Mouse (Mus musculus) limb, embryonic 11.5 days (tissue): Measurements from ENCODE around the gene Mfap2. TPM values are rescaled to one million over a fixed set of nuclear protein-coding genes. Genes with fewer than 3 reads are reported as not detected.

Experiments
- ATAC-seq: fragments of 200-750 bp; cut with Nextera tagmentation; 2 replicates; pipeline ENCODE4 v1.8.0; 2017; ENCODE audit warnings: low read depth; ENCODE audit not compliant: insufficient number of reproducible peaks, low FRiP score, low TSS enrichment
- DNase-seq: peaks from one replicate; pipeline ENCODE4 v3.0.0-alpha.2; 2015; ENCODE audit warnings: low spot score
- H3K27ac ChIP-seq: fragments of 300-500 bp; sonication (generic); replicated peaks from 2 replicates; pipeline ENCODE4 v1.5.1; 2014; ENCODE audit warnings: low read depth, mild to moderate bottlenecking, low read length
- H3K27me3 ChIP-seq: fragments of 300-500 bp; sonication (generic); 2 replicates; pipeline ENCODE4 v1.6.1; 2014; ENCODE audit warnings: mild to moderate bottlenecking, low read length, mixed read lengths; ENCODE audit not compliant: control insufficient read depth, insufficient read depth
- H3K36me3 ChIP-seq: fragments of 300-500 bp; sonication (generic); 2 replicates; pipeline ENCODE4 v1.6.1; 2014; ENCODE audit warnings: mild to moderate bottlenecking, low read length, moderate library complexity, mixed read lengths; ENCODE audit not compliant: control insufficient read depth, insufficient read depth
- H3K4me1 ChIP-seq: fragments of 300-500 bp; sonication (generic); 2 replicates; pipeline ENCODE4 v1.6.1; 2014; ENCODE audit warnings: low read length, mixed read lengths; ENCODE audit not compliant: control insufficient read depth, insufficient read depth
- H3K4me2 ChIP-seq: fragments of 300-500 bp; sonication (generic); 2 replicates; pipeline ENCODE4 v1.6.1; 2014; ENCODE audit warnings: low read depth, mild to moderate bottlenecking, moderate library complexity; ENCODE audit not compliant: severe bottlenecking
- H3K4me3 ChIP-seq: fragments of 300-500 bp; sonication (generic); 2 replicates; pipeline ENCODE4 v1.5.1; 2014; ENCODE audit warnings: low read depth, low read length
- H3K9ac ChIP-seq: fragments of 300-500 bp; sonication (generic); 2 replicates; pipeline ENCODE4 v1.6.1; 2014; ENCODE audit warnings: mild to moderate bottlenecking, low read length
- H3K9me3 ChIP-seq: fragments of 300-500 bp; sonication (generic); 2 replicates; pipeline ENCODE4 v1.6.1; 2016; ENCODE audit warnings: low read length; ENCODE audit not compliant: control insufficient read depth
- WGBS: fragments of 180-500 bp; shearing (Covaris S2); extraction: QIAGEN DNeasy Blood & Tissue Kit; methylation state at CpG from one replicate; pipeline ENCODE4 v1.1.7; 2014; 5-methylcytosine and 5-hydroxymethylcytosine counted together
- polyA plus RNA-seq: library from polyadenylated mRNA; unstranded; fragments of >200 nt; fragmentation: Nextera tagmentation; extraction: Ambion mirVana; gene quantifications from 2 replicates; pipeline ENCODE4 v1.2.1, GENCODE M21; 2014

Gene Mfap2
- polyA plus RNA-seq, 1 experiment from 2014 or later = 517 TPM

DNA sequence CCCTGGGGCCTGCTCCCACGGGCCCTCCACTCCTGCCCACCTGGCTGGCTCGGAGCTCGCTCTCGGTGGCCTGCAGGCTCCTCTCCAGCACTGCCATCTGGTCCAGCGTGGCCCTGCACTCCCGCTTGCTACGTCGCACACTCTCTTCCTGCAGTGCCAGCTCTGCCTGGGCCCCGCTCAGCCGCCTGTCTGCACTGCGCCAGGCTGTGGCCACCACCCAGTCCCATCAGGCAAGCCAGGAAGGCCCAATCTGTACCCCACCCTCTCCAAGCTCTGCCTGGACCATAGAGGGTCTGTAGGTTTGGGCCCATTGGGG is 11.4 kb downstream of the Mfap2 start:
- H3K36me3 ChIP-seq = no peaks in the 10 kb centered on the region; the same call in 1 of the 2 replicates
- H3K9ac ChIP-seq = peak overlapping the region; percentile 55
- H3K4me1 ChIP-seq = peaks cover 21% of the 10 kb centered on the region
- H3K27me3 ChIP-seq = no peaks in the 10 kb centered on the region
- no peak overlapping the region for H3K4me3 ChIP-seq
- H3K9me3 ChIP-seq = no peaks in the 10 kb centered on the region
- DNase-seq = peak; percentile 46
- H3K4me2 ChIP-seq = no peak overlapping the region
- H3K27ac ChIP-seq = peak overlapping the region; percentile 89
- WGBS = 72% methylated on average over 11 of the region's 11 CpGs
- no peak for ATAC-seq

DNA sequence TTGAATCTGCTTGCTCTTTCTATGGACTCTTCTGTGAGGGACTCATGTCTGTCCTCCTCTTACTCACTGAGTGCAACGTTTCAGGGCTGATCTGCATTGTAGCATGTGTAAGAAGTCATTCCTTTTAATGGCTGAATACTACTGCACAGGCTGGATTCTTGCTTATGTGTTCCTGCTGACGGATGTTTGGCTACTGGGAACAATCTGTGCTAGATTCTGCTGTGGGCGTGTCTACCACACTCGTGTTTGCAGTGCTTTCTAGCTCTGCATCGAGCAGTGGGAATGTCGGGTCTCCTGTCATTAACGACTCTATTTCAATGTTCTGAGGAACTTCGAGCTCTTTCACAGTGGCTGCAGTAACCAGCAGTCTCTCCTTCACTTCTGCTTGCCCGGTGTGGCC is 13.8 kb downstream of the Mfap2 start:
- H3K4me2 ChIP-seq = no peak overlapping the region
- ATAC-seq (no peak), DNase-seq (no peak)
- WGBS = 81% methylated on average over 9 of the region's 9 CpGs
- H3K36me3 ChIP-seq = no peaks in the 10 kb centered on the region; the same call in 1 of the 2 replicates
- H3K9ac ChIP-seq = no peak overlapping the region
- no peaks in the 10 kb centered on the region for H3K9me3 ChIP-seq
- peaks cover 21% of the 10 kb centered on the region for H3K4me1 ChIP-seq
- H3K27ac ChIP-seq = no peak overlapping the region
- no peaks in the 10 kb centered on the region for H3K27me3 ChIP-seq
- no peak overlapping the region for H3K4me3 ChIP-seq

DNA sequence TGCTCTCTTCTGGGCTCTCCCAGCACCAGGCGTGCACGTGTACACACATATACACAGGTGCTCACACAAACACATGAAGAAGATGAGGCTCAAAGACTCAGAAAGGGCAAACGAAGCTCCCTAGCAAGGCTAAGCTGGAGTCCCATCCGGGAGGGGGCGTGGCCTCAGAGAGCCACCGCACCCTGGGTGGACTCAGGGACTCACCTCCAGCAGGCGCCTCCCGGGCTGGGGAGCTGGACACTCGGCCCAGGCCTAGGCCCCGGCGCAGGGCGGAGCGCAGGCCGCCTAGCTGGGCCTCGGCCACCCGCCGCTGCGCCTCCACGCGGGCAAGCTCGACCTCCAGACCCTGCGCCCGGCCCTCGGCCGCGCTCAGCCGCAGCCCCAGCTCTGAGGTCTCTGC is 14.8 kb downstream of the Mfap2 start:
- H3K4me1 ChIP-seq = peaks cover 20% of the 10 kb centered on the region
- no peaks in the 10 kb centered on the region; the same call in 1 of the 2 replicates for H3K36me3 ChIP-seq
- H3K27ac ChIP-seq = no peak overlapping the region

DNA sequence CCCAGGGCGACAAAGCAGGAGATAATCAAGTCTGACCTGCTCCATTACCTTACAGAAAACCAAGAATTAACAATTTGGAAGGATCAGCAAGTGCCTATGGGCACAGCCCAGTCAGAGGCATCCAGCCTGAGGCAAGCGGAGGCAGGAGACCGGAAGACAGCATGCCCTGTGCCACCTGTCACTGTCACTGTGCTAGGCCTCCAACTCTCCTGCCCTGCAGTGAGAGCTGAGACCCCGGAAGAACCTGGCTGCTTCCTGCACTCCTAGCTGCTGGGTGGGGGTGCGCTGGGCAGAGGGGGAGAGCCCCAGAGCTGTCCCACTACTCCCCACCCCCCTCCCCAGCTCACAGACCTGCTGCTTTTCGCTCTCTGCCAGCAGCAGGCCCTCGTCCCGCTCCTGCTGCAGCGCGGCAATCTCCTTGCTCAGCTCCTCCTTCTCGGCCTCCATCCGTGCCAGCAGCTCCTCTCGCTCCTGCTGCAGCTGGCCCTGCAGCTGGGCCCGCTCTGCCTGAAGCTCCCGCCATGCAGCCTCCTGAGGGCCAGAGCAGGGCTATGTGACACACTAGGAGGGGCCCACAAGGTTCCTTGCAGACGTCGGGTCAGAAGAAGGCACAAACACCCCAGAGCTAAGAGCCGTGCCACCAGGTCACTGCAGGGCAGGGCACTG is 20.5 kb downstream of the Mfap2 start:
- H3K27ac ChIP-seq = no peak overlapping the region
- 90% methylated on average over 18 of the region's 18 CpGs for WGBS
- no peaks in the 10 kb centered on the region for H3K4me1 ChIP-seq
- DNase-seq (no peak), ATAC-seq (no peak)
- no peak overlapping the region for H3K4me3 ChIP-seq
- H3K4me2 ChIP-seq = no peak overlapping the region
- H3K36me3 ChIP-seq = peaks cover 4% of the 10 kb centered on the region; the same call in 1 of the 2 replicates
- 0 out of 2 replicates have a peak overlapping the region, but pooled peaks have one; percentile 13 for H3K9ac ChIP-seq
- no peaks in the 10 kb centered on the region for H3K9me3 ChIP-seq
- H3K27me3 ChIP-seq = no peaks in the 10 kb centered on the region

More for the DNA sequence above, 14.8 kb downstream of the Mfap2 start:
- WGBS = 71% methylated on average over 27 of the region's 27 CpGs
- ATAC-seq (no peak), DNase-seq (no peak)
- no peaks in the 10 kb centered on the region for H3K9me3 ChIP-seq
- no peak overlapping the region for H3K4me3 ChIP-seq
- H3K4me2 ChIP-seq = no peak overlapping the region
- no peaks in the 10 kb centered on the region for H3K27me3 ChIP-seq
- no peak overlapping the region for H3K9ac ChIP-seq

DNA sequence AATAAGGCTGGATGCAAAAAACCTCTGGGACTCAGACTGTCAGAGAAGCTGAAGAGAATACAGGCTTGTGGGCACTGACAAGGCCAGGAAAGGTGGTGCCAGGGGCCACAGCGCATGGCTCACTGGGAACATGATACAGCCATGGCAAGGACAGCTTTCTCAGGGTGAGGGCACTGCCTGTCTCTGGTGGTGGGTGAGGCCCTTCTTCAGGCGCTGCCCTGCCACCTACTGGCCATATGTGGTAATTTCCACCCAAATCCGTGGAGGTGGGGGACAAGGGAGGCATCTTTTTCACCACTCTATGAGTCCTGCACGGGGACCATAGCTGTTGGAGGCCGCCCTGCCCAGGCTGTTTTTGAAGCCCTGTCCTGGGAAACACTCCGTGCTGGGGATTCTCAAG is 21.5 kb downstream of the Mfap2 start:
- DNase-seq (peak; percentile 84), ATAC-seq (no peak)
- Histone ChIP-seq H3K9me3 (no peaks in the 10 kb centered on the region), H3K4me3 (no peak overlapping the region), H3K36me3 (peaks cover 4% of the 10 kb centered on the region; the same call in 1 of the 2 replicates), H3K4me1 (no peaks in the 10 kb centered on the region), H3K4me2 (no peak overlapping the region), H3K27ac (no peak overlapping the region), H3K27me3 (no peaks in the 10 kb centered on the region), H3K9ac (no peak overlapping the region; the same call in 1 of the 2 replicates)
- 18% methylated on average over 6 of the region's 6 CpGs for WGBS

DNA sequence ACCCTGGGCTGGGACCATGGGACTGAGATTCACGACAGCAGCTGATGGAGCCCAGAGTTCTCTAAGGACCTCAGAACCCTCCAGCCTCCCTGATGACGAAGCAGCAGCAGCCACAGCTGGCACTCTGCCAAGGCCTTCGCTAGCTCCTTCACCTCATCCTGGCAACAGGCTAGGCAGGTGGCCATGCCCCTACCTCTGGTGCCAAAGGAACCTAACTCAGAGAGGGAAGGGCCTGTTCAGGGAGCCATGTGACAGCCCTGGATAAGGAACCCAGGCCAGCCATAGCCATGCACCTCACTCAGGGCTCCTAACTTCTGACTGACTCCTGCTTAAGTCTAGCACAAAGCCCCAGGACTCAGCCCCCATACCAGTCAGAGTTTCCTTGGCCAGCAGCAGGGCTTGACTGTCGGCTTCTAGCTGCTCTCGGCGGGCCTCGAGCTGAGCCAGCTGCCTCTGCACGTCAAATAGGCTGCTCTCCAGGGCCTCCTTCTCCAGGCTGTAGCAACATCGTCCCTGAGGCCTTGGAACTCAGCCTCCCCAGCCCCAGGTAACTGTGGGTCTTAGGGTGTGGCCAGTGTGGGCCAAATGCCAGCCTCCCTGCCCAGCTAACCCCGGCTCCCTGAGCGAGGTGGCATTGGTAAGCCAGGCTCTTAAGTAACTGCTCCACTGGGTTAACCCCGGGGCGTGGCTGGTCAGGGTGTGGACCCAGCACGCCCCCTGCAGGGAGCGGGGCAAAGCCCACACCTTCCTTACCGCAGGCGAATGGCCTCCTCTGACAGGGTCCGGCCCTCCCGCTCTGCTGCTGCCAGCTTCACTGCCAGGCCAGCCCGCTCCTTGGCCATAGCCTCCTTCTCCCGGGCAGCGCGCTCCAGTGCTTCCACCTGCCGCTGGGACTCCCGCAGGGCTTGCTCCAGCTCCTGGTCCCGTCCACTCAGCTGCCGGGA is 23.7 kb downstream of the Mfap2 start:
- Histone ChIP-seq H3K36me3 (peaks cover 8% of the 10 kb centered on the region; the same call in 1 of the 2 replicates), H3K27me3 (no peaks in the 10 kb centered on the region), H3K4me1 (no peaks in the 10 kb centered on the region), H3K9me3 (no peaks in the 10 kb centered on the region), H3K4me3 (no peak overlapping the region), H3K9ac (no peak overlapping the region), H3K4me2 (no peak overlapping the region), H3K27ac (no peak overlapping the region)
- ATAC-seq = no peak
- DNase-seq = no peak
- 86% methylated on average over 27 of the region's 27 CpGs for WGBS

DNA sequence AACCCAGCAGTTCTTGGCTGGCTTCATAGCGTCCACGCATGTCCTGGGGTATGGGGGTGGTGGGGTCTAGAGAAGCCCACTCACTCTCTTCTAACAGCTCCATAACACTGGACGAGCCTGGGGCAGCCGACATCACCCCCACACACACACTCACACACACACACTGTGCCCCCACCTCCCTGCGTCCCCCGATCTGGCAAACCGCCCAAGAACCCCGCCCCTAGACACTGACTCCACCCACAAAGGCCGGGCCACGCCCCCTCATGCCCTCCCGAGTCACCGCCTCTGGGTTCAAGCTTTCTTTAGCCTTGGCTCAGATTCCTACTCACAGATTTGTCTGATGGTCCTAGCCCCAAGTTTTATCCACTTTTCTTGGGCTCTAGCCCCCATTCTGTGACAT is 30.9 kb downstream of the Mfap2 start:
- ATAC-seq (no peak), DNase-seq (no peak)

DNA sequence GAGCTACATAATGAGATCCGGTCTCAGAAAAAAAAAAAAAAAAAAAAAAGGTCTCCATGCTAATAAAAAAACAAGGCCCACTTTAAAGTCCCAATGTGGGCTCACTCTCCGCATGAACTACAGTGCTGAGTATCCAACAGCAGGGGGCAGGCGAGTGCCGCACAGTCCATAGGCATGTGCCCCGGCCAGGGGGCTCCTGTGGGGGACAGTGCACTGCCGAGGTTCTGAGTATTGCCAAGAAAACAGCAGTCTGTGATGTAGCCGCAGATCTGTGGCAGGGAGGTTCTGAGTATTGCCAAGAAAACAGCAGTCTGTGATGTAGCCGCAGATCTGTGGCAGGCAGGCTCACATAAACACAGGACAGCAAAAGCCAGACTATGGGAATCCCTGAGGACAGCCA is 34.6 kb downstream of the Mfap2 start:
- Histone ChIP-seq H3K9ac (no peak overlapping the region), H3K27me3 (no peaks in the 10 kb centered on the region), H3K36me3 (peaks cover 12% of the 10 kb centered on the region; the same call in 1 of the 2 replicates), H3K9me3 (no peaks in the 10 kb centered on the region), H3K4me3 (no peak overlapping the region), H3K27ac (no peak overlapping the region), H3K4me2 (no peak overlapping the region), H3K4me1 (no peaks in the 10 kb centered on the region)
- WGBS = 25% methylated on average over 8 of the region's 8 CpGs
- ATAC-seq (no peak), DNase-seq (peak; percentile 83)

More for the DNA sequence above, 30.9 kb downstream of the Mfap2 start:
- Histone ChIP-seq H3K4me3 (no peak overlapping the region), H3K27ac (no peak overlapping the region), H3K36me3 (peaks cover 14% of the 10 kb centered on the region; the same call in 1 of the 2 replicates), H3K4me2 (no peak overlapping the region), H3K27me3 (no peaks in the 10 kb centered on the region), H3K9me3 (no peaks in the 10 kb centered on the region), H3K4me1 (no peaks in the 10 kb centered on the region), H3K9ac (no peak overlapping the region)
- WGBS = 50% methylated on average over 12 of the region's 12 CpGs
